In the genomic region with DNA sequence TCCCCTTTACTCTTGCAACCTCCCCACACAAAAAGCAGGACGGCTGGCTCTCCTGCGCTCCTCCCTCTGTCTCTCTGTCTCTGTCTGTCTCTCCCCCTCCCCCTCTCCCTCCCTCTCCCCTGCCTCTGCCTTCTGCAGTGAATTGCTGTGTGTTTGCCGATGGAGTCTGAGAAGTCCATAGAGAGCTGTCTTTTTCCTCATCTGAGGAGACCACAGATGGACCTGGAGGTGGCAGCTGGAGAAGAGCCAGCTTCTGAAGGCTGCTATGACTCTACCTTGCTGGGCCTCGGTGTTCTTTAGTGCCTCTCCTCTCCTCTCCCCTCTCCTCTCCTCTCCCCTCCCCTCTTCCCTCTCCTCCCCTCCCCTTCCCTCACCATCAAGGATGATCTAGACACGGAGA, we compare ENCODE assay signal across 20 mouse cellular contexts. TPM values are rescaled to one million over a fixed set of nuclear protein-coding genes. Genes with fewer than 3 reads are reported as not detected.
"Had no signal": no experiment of that assay in that cellular context is flagged by ENCODE, and none has a peak within 500 bp of the region (broad histone marks: within the 10 kb centered on the region; RNA-seq: fewer than 3 reads in every experiment).

No protein-coding gene starts in this region.

- H3K27me3 ChIP-seq: limb, embryonic 15.5 days; neural tube, embryonic 15.5 days; stomach, embryonic 15.5 days had no signal

- DNase-seq: kidney, adult 11 months; kidney, postnatal 10 days; kidney, postnatal 4 days; lung, embryonic 14.5 days; lung, postnatal 10 days; lung, postnatal 4 days; midbrain, embryonic 14.5 days; thymus, postnatal 4 days had no signal

- H3K4me3 ChIP-seq: left cerebral cortex, adult 2 months; limb, embryonic 15.5 days; liver, embryonic 12.5 days; midbrain, embryonic 10.5 days; myocyte; neural tube, embryonic 15.5 days; stomach, embryonic 15.5 days had no signal

- H3K4me1 ChIP-seq: limb, embryonic 15.5 days; neural tube, embryonic 15.5 days; stomach, embryonic 15.5 days had no signal

- H3K27ac ChIP-seq: left cerebral cortex, adult 2 months; limb, embryonic 15.5 days; liver, embryonic 12.5 days; midbrain, embryonic 10.5 days; neural tube, embryonic 15.5 days; stomach, embryonic 15.5 days had no signal

RNA-seq across cellular contexts. Expression of a gene that starts 47.6 kb away (rescaled TPM):
- total RNA-seq: megakaryocyte, adult 5-6 weeks had no signal
- polyA plus RNA-seq: intestine, embryonic 14.5 days; limb, embryonic 11.5 days; limb, embryonic 15.5 days; liver, embryonic 12.5 days; liver, embryonic 16.5 days; lung, embryonic 14.5 days; midbrain, embryonic 10.5 days; myocyte; neural tube, embryonic 11.5 days had no signal
